Mouse (Mus musculus): ENCODE results near the gene Gm30737. TPM values are rescaled to one million over a fixed set of nuclear protein-coding genes. Genes with fewer than 3 reads are reported as not detected.
"Not testable (repeated sequence)": the region's sequence is repeated elsewhere in the genome, so short reads cannot be mapped to it uniquely, and the experiment has no call there.

Gm30737 gene
- not detected in 2 replicates for polyA plus RNA-seq (2015; fragmentation: Nextera tagmentation; extraction: Ambion mirVana)

DNA sequence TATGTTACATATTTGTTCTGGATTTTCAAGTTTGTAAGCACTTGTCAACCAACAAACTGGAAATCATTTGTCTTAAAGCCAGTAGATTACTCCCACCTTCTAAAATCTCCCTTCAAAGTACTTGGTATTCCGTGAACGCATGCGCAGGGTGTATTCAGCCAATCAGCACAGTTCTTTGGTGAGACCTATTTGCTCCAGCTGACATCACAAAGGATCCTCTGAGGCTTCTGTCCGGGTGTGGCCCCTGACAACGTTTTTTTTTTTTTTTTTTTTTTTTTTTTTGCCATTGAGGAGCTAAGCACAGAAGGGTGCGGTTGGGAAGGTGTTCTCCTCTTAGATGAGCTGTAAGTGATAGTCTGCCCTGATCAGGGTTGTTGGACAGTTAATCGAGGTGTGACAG, at the start of gene Gm30737:
Gm30737 (plus strand) TSS at position 301 of the 400 bp plus-strand sequence.
- not testable (repeated sequence) for H3K4me3 ChIP-seq (replicated peaks; ENCODE audit: low read length); ATAC-seq; H3K27ac ChIP-seq (ENCODE audit: low read length); H3K9ac ChIP-seq (replicated peaks; ENCODE audit: low read depth, low read length); H3K4me2 ChIP-seq (ENCODE audit: low read length); H3K36me3 ChIP-seq (ENCODE audit: control insufficient read depth, insufficient read depth); H3K27me3 ChIP-seq (replicated peaks; ENCODE audit: control insufficient read depth, insufficient read depth, low read length); H3K4me1 ChIP-seq (replicated peaks; ENCODE audit: control insufficient read depth, insufficient read depth, low read length); H3K9me3 ChIP-seq (ENCODE audit: control insufficient read depth, low read length)
- WGBS: no CpG with 5 or more reads among the region's 7 CpGs

All from forebrain, embryonic 16.5 days (tissue).